Comparison of ENCODE assay signal across 10 mouse cellular contexts in genomic region chr5:102074086-102074485, GRCm38 (mm10). TPM values are rescaled to one million over a fixed set of nuclear protein-coding genes. Genes with fewer than 3 reads are reported as not detected.
DNase-seq lines count a peak whose midpoint lies in the region; ATAC-seq and TF ChIP-seq lines count a peak whose summit lies in the region.
"Had no signal": no experiment of that assay in that cellular context is flagged by ENCODE, and none has a peak within 500 bp of the region (broad histone marks: within the 10 kb centered on the region; RNA-seq: fewer than 3 reads in every experiment).

No protein-coding gene starts in this region.

- peak; percentile 39 to 51 for DNase-seq in B cell, adult 2 months
- DNase-seq in ZHBTc4 (ENCODE audit: low read depth, low spot score) = peak; percentile 78
- peak; percentile 64 for DNase-seq in embryo, embryonic 11.5 days (ENCODE audit: low read depth, low spot score)
- DNase-seq in layer of hippocampus, adult 9-10 months (ENCODE audit: low spot score) = peak; percentile 75
- peak; percentile 91 for DNase-seq in midbrain, postnatal 0 days (ENCODE audit: low spot score)

- no peak overlapping the region for H3K27ac ChIP-seq in intestine, postnatal 0 days (ENCODE audit: low read depth, low read length)
- no peak overlapping the region for H3K27ac ChIP-seq in intestine, embryonic 15.5 days
- no peak overlapping the region for H3K27ac ChIP-seq in midbrain, postnatal 0 days (ENCODE audit: low read depth, low read length)
- no peak overlapping the region for H3K27ac ChIP-seq in forebrain, embryonic 16.5 days (ENCODE audit: low read length)
- H3K27ac ChIP-seq: embryonic facial prominence, embryonic 15.5 days; stomach, embryonic 15.5 days had no signal

- H3K36me3 ChIP-seq in intestine, postnatal 0 days (ENCODE audit: control insufficient read depth, insufficient read depth) = no peaks in the 10 kb centered on the region
- no peaks in the 10 kb centered on the region for H3K36me3 ChIP-seq in intestine, embryonic 15.5 days
- no peaks in the 10 kb centered on the region for H3K36me3 ChIP-seq in midbrain, postnatal 0 days (ENCODE audit: insufficient read depth, low read length)
- no peaks in the 10 kb centered on the region for H3K36me3 ChIP-seq in forebrain, embryonic 16.5 days (ENCODE audit: control insufficient read depth, insufficient read depth)
- H3K36me3 ChIP-seq: embryonic facial prominence, embryonic 15.5 days; stomach, embryonic 15.5 days had no signal

- H3K4me1 ChIP-seq in intestine, postnatal 0 days (replicated peaks; ENCODE audit: control insufficient read depth, insufficient read depth, low read length) = no peaks in the 10 kb centered on the region
- H3K4me1 ChIP-seq in intestine, embryonic 15.5 days (replicated peaks) = 0 out of 2 replicates have a peak, but pooled peaks cover 5% of the 10 kb centered on the region
- H3K4me1 ChIP-seq in midbrain, postnatal 0 days (ENCODE audit: insufficient read depth, low read length) = no peaks in the 10 kb centered on the region
- peaks cover 15% of the 10 kb centered on the region for H3K4me1 ChIP-seq in forebrain, embryonic 16.5 days (replicated peaks; ENCODE audit: control insufficient read depth, insufficient read depth, low read length)

- H3K27me3 ChIP-seq in intestine, postnatal 0 days (replicated peaks; ENCODE audit: control insufficient read depth, insufficient read depth, low read length) = no peaks in the 10 kb centered on the region
- H3K27me3 ChIP-seq in intestine, embryonic 15.5 days (replicated peaks) = no peaks in the 10 kb centered on the region
- no peaks in the 10 kb centered on the region for H3K27me3 ChIP-seq in midbrain, postnatal 0 days (ENCODE audit: insufficient read depth, low read length)
- H3K27me3 ChIP-seq in forebrain, embryonic 16.5 days (replicated peaks; ENCODE audit: control insufficient read depth, insufficient read depth, low read length) = no peaks in the 10 kb centered on the region
- H3K27me3 ChIP-seq: embryonic facial prominence, embryonic 15.5 days; stomach, embryonic 15.5 days had no signal

- TF ChIP-seq CTCF in intestine, postnatal 0 days (IDR thresholded peaks at IDR 0.05; ENCODE audit: low read depth) = peak; percentile 67
- peak; percentile 79 for TF ChIP-seq CTCF in midbrain, postnatal 0 days (IDR thresholded peaks at IDR 0.05)

- no peak overlapping the region for H3K4me3 ChIP-seq in intestine, postnatal 0 days (ENCODE audit: low read depth, low read length)
- H3K4me3 ChIP-seq in intestine, embryonic 15.5 days (replicated peaks) = no peak overlapping the region
- H3K4me3 ChIP-seq in midbrain, postnatal 0 days (ENCODE audit: low read depth, low read length) = no peak overlapping the region
- no peak overlapping the region for H3K4me3 ChIP-seq in forebrain, embryonic 16.5 days (replicated peaks; ENCODE audit: low read length)
- H3K4me3 ChIP-seq: embryonic facial prominence, embryonic 15.5 days; stomach, embryonic 15.5 days had no signal

- H3K9me3 ChIP-seq in intestine, postnatal 0 days (ENCODE audit: control insufficient read depth) = no peaks in the 10 kb centered on the region
- H3K9me3 ChIP-seq in intestine, embryonic 15.5 days = no peaks in the 10 kb centered on the region
- H3K9me3 ChIP-seq in midbrain, postnatal 0 days (ENCODE audit: low read length) = no peaks in the 10 kb centered on the region
- H3K9me3 ChIP-seq in forebrain, embryonic 16.5 days (ENCODE audit: control insufficient read depth, low read length) = no peaks in the 10 kb centered on the region
- H3K9me3 ChIP-seq: embryonic facial prominence, embryonic 15.5 days; stomach, embryonic 15.5 days had no signal

- 0% methylated on average over 1 of the region's 1 CpGs for WGBS in intestine, postnatal 0 days
- 0% methylated on average over 1 of the region's 1 CpGs for WGBS in intestine, embryonic 15.5 days
- 4% methylated on average over 1 of the region's 1 CpGs for WGBS in midbrain, postnatal 0 days
- WGBS in forebrain, embryonic 16.5 days = 0% methylated on average over 1 of the region's 1 CpGs

- H3K4me2 ChIP-seq in intestine, postnatal 0 days (replicated peaks; ENCODE audit: low read depth) = no peak overlapping the region
- no peak overlapping the region for H3K4me2 ChIP-seq in intestine, embryonic 15.5 days (replicated peaks)
- H3K4me2 ChIP-seq in midbrain, postnatal 0 days (ENCODE audit: low read depth, low read length, poor library complexity, severe bottlenecking) = no peak overlapping the region
- H3K4me2 ChIP-seq in forebrain, embryonic 16.5 days (ENCODE audit: low read length) = no peak overlapping the region
- H3K4me2 ChIP-seq: embryonic facial prominence, embryonic 15.5 days; stomach, embryonic 15.5 days had no signal

- ATAC-seq in intestine, postnatal 0 days = no peak
- ATAC-seq in intestine, embryonic 15.5 days = no peak
- ATAC-seq in midbrain, postnatal 0 days (ENCODE audit: low FRiP score) = no peak
- ATAC-seq in forebrain, embryonic 16.5 days = no peak

- no peak overlapping the region for H3K9ac ChIP-seq in intestine, postnatal 0 days (ENCODE audit: low read depth, low read length)
- no peak overlapping the region for H3K9ac ChIP-seq in intestine, embryonic 15.5 days
- H3K9ac ChIP-seq in midbrain, postnatal 0 days (replicated peaks; ENCODE audit: low read length, poor library complexity, severe bottlenecking) = no peak overlapping the region
- H3K9ac ChIP-seq in forebrain, embryonic 16.5 days (replicated peaks; ENCODE audit: low read depth, low read length) = no peak overlapping the region
- H3K9ac ChIP-seq: embryonic facial prominence, embryonic 15.5 days; stomach, embryonic 15.5 days had no signal

RNA-seq across cellular contexts. Expression of gene Wdfy3, which starts 4.4 kb away (rescaled TPM):
- polyA plus RNA-seq in intestine, postnatal 0 days (2015; fragmentation: Nextera tagmentation; extraction: Ambion mirVana) = 7.0 and 7.8 TPM in 2 replicates
- 9.7 and 10.3 TPM in 2 replicates for polyA plus RNA-seq in intestine, embryonic 15.5 days (2015; fragmentation: Nextera tagmentation; extraction: Ambion mirVana)
- total RNA-seq in midbrain, postnatal 0 days (2014; rRNA removed) = 87.9 and 89.2 TPM in 2 replicates
- polyA plus RNA-seq in midbrain, postnatal 0 days (2015; fragmentation: Nextera tagmentation; extraction: Ambion mirVana) = 17.1 and 18.2 TPM in 2 replicates
- polyA plus RNA-seq in forebrain, embryonic 16.5 days (2015; fragmentation: Nextera tagmentation; extraction: Ambion mirVana) = 28.0 TPM in 2 replicates
